Mouse (Mus musculus) lung, embryonic 16.5 days (tissue): ENCODE measurements at regions not wholly inside any gene's neighbourhood (a gene's known extent, or its start where the extent isn't known, plus 50 kb on each side); places are given as distances from the start of the nearest gene placed in this dataset.

Experiments used
- ATAC-seq: fragments of 200-750 bp; cut with Nextera tagmentation; 2 replicates; pipeline ENCODE4 v1.8.0; 2017; ENCODE audit warnings: low read depth, mild to moderate bottlenecking, moderate library complexity
- H3K27ac ChIP-seq: fragments of 300-500 bp; sonication (generic); 2 replicates; pipeline ENCODE4 v1.5.1; 2014; ENCODE audit warnings: mild to moderate bottlenecking, control low read depth, low read length
- H3K27me3 ChIP-seq: fragments of 300-500 bp; sonication (generic); 2 replicates; pipeline ENCODE4 v1.6.1; 2014; ENCODE audit warnings: low read depth, low read length, mixed read lengths; ENCODE audit not compliant: control insufficient read depth, insufficient read depth
- H3K36me3 ChIP-seq: fragments of 300-500 bp; sonication (generic); 2 replicates; pipeline ENCODE4 v1.6.1; 2014; ENCODE audit warnings: low read length; ENCODE audit not compliant: control insufficient read depth, insufficient read depth
- H3K4me1 ChIP-seq: fragments of 300-500 bp; sonication (generic); replicated peaks from 2 replicates; pipeline ENCODE4 v1.6.1; 2014; ENCODE audit warnings: low read length, mixed read lengths; ENCODE audit not compliant: control insufficient read depth, insufficient read depth
- H3K4me2 ChIP-seq: fragments of 300-500 bp; sonication (generic); 2 replicates; pipeline ENCODE4 v1.6.1; 2014; ENCODE audit warnings: low read depth, low read length, control low read depth
- H3K4me3 ChIP-seq: fragments of 300-500 bp; sonication (generic); 2 replicates; pipeline ENCODE4 v1.5.1; 2014; ENCODE audit warnings: mild to moderate bottlenecking, low read length, control low read depth
- H3K9ac ChIP-seq: fragments of 300-500 bp; sonication (generic); 2 replicates; pipeline ENCODE4 v1.6.1; 2014; ENCODE audit warnings: low read length, control low read depth
- H3K9me3 ChIP-seq: fragments of 300-500 bp; sonication (generic); 2 replicates; pipeline ENCODE4 v1.6.1; 2016; ENCODE audit warnings: low read length; ENCODE audit not compliant: control insufficient read depth
- WGBS: fragments of 180-500 bp; shearing (Covaris S2); extraction: QIAGEN DNeasy Blood & Tissue Kit; methylation state at CpG from one replicate; pipeline ENCODE4 v1.1.7; 2014; 5-methylcytosine and 5-hydroxymethylcytosine counted together

- Histone ChIP-seq H3K36me3 (no peaks in the 10 kb centered on the region), H3K9ac (no peak overlapping the region), H3K4me2 (no peak overlapping the region), H3K27ac (no peak overlapping the region), H3K4me3 (no peak overlapping the region), H3K4me1 (no peaks in the 10 kb centered on the region), H3K9me3 (no peaks in the 10 kb centered on the region), H3K27me3 (no peaks in the 10 kb centered on the region)
- ATAC-seq, result no peak
These were observed 53.9 kb upstream of the Olfr266 start for GRCm38 (mm10) chr3:106879994-106880393.

DNA sequence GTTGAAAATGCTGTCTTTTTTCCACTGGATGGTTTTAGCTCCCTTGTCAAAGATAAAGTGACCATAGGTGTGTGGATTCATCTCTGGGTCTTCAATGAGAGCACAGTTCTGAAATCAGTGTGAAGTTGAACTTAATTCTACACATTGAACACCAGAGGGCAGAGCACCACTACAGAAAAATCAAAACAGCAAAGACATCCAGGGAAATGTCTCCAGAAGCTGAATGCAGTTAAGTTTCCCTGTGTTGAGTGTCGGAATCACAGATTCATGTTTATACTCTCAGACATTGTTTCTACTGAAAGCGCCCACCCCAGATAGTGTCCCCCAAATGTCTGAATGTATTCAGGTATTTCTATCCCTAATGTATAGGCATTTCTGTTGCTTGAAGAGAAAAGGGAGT lies 77.1 kb upstream of the Olfr266 start:
- no peak overlapping the region for H3K27ac ChIP-seq
- H3K36me3 ChIP-seq, result no peaks in the 10 kb centered on the region
- H3K27me3 ChIP-seq, result no peaks in the 10 kb centered on the region
- H3K9ac ChIP-seq, result no peak overlapping the region
- no peak for ATAC-seq
- no peaks in the 10 kb centered on the region for H3K4me1 ChIP-seq
- no peak overlapping the region for H3K4me2 ChIP-seq
- no peaks in the 10 kb centered on the region for H3K9me3 ChIP-seq
- 21% methylated on average over 2 of the region's 2 CpGs for WGBS
- no peak overlapping the region for H3K4me3 ChIP-seq

GRCm38 (mm10) chr3:106906668-106907067 lies 80.6 kb upstream of the Olfr266 start:
- no peak for ATAC-seq
- Histone ChIP-seq H3K27ac (no peak overlapping the region), H3K4me2 (no peak overlapping the region), H3K9ac (no peak overlapping the region), H3K36me3 (no peaks in the 10 kb centered on the region), H3K4me3 (no peak overlapping the region), H3K9me3 (no peaks in the 10 kb centered on the region), H3K4me1 (no peaks in the 10 kb centered on the region), H3K27me3 (no peaks in the 10 kb centered on the region)
- 59% methylated on average over 3 of the region's 3 CpGs for WGBS

DNA sequence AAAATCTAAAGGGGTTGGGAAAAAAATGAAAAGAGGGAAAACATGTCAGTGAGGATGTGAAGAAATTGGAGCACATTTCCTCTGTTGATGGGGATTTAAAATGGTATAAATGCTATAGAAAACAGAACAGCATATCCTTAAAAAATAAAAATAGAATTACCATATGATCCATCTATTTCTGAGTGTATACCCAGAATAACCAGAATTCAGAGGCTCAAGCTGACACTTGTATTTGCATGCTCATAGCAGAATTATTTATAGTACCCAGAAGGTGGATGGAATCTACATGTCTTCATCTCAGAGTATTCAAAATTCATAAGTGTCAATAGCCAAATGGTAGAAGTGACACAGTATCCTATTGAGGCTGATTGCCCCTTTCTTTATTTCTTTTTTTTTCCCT lies 99.9 kb upstream of the Kcna3 start:
- H3K4me2 ChIP-seq, result no peak overlapping the region
- ATAC-seq, result no peak
- no peaks in the 10 kb centered on the region for H3K4me1 ChIP-seq
- no peak overlapping the region for H3K4me3 ChIP-seq
- H3K9ac ChIP-seq, result no peak overlapping the region
- no peak overlapping the region for H3K27ac ChIP-seq
- H3K27me3 ChIP-seq, result no peaks in the 10 kb centered on the region
- H3K9me3 ChIP-seq, result peaks cover 12% of the 10 kb centered on the region
- no peaks in the 10 kb centered on the region for H3K36me3 ChIP-seq

- no peak overlapping the region for H3K27ac ChIP-seq
- no peaks in the 10 kb centered on the region for H3K27me3 ChIP-seq
- no peaks in the 10 kb centered on the region for H3K36me3 ChIP-seq
- H3K4me3 ChIP-seq, result no peak overlapping the region
- 59% methylated on average over 3 of the region's 3 CpGs for WGBS
- peaks cover 2% of the 10 kb centered on the region for H3K9me3 ChIP-seq
- H3K4me2 ChIP-seq, result no peak overlapping the region
- H3K4me1 ChIP-seq, result no peaks in the 10 kb centered on the region
- no peak for ATAC-seq
- no peak overlapping the region for H3K9ac ChIP-seq
These were observed 95.9 kb upstream of the Kcna3 start for GRCm38 (mm10) chr3:106940095-106940494.

- Histone ChIP-seq H3K27ac (no peak overlapping the region), H3K4me2 (no peak overlapping the region), H3K4me3 (no peak overlapping the region), H3K9me3 (no peaks in the 10 kb centered on the region), H3K9ac (no peak overlapping the region), H3K27me3 (no peaks in the 10 kb centered on the region), H3K36me3 (no peaks in the 10 kb centered on the region), H3K4me1 (no peaks in the 10 kb centered on the region)
- peak; percentile 73 for ATAC-seq
- 9% methylated on average over 9 of the region's 9 CpGs for WGBS
These were observed 80.2 kb upstream of the Kcna3 start for GRCm38 (mm10) chr3:106955555-106956446.

GRCm38 (mm10) chr3:106957162-106957895 lies 78.6 kb upstream of the Kcna3 start:
- Histone ChIP-seq H3K4me2 (no peak overlapping the region), H3K27me3 (no peaks in the 10 kb centered on the region), H3K9me3 (no peaks in the 10 kb centered on the region), H3K4me3 (no peak overlapping the region), H3K27ac (no peak overlapping the region), H3K9ac (no peak overlapping the region), H3K4me1 (no peaks in the 10 kb centered on the region), H3K36me3 (no peaks in the 10 kb centered on the region)
- 25% methylated on average over 7 of the region's 7 CpGs for WGBS
- ATAC-seq, result no peak

DNA sequence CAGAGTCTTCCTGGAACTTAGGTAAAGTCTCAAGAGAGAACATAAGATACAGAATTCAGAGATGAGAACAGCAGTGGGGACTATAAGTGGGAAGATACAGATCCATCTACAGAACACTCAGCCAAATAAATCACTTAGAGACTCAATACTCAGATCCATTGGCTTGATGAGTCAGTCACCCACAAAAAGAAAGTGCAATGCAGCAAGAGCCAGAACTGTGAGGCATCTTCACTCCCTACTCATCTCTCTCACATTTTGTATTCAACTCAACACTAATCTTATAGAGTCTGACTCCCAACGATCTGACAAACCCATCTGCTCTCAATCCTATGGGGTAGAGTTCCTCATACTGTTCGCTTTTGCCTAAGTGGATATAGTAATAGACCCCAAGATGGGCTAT lies 77.8 kb upstream of the Kcna3 start:
- WGBS, result 83% methylated on average over 2 of the region's 2 CpGs
- no peaks in the 10 kb centered on the region for H3K9me3 ChIP-seq
- H3K4me2 ChIP-seq, result no peak overlapping the region
- no peak overlapping the region for H3K4me3 ChIP-seq
- no peak overlapping the region for H3K9ac ChIP-seq
- ATAC-seq, result no peak
- H3K27ac ChIP-seq, result no peak overlapping the region
- H3K4me1 ChIP-seq, result no peaks in the 10 kb centered on the region
- no peaks in the 10 kb centered on the region for H3K27me3 ChIP-seq
- H3K36me3 ChIP-seq, result no peaks in the 10 kb centered on the region

GRCm38 (mm10) chr3:106960596-106960995 lies 75.4 kb upstream of the Kcna3 start:
- Histone ChIP-seq H3K4me3 (no peak overlapping the region), H3K9ac (no peak overlapping the region), H3K4me1 (no peaks in the 10 kb centered on the region), H3K4me2 (no peak overlapping the region), H3K9me3 (no peaks in the 10 kb centered on the region), H3K27ac (no peak overlapping the region), H3K27me3 (no peaks in the 10 kb centered on the region), H3K36me3 (no peaks in the 10 kb centered on the region)
- 57% methylated on average over 1 of the region's 1 CpGs for WGBS
- ATAC-seq, result no peak
